Mouse (Mus musculus) frontal cortex, adult 2 months (tissue): ENCODE measurements at regions not wholly inside any gene's neighbourhood (a gene's known extent, or its start where the extent isn't known, plus 50 kb on each side); places are given as distances from the start of the nearest gene placed in this dataset.

Source experiments
- DNase-seq, 2 experiments: peaks; one replicate each; pipeline ENCODE4 v3.0.0; 2022; ENCODE audit warnings: low spot score in 1 of 2; ENCODE audit errors: extremely low spot score in 1 of 2

DNA sequence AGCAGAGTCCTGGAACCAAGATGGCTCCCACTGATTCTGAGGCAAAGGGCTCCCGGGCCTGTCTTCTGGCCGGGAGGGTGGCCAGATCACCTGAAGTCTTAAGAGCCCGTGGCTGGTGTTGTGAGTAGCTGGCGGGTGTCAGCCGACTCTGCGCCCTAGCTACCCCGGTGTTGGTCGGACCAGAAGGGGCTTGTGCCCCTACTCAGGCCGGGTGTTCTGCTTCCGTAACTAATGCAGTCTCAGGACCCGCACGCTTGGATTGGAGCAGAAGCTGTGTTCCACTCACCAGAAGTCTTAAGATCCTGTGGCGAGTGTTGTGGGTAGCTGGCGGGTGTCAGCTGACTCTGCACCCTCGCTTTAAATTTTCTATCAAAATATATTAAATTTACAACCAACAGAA, 1285.3 kb upstream of the Cdh9 start:
- no peak for DNase-seq

DNA sequence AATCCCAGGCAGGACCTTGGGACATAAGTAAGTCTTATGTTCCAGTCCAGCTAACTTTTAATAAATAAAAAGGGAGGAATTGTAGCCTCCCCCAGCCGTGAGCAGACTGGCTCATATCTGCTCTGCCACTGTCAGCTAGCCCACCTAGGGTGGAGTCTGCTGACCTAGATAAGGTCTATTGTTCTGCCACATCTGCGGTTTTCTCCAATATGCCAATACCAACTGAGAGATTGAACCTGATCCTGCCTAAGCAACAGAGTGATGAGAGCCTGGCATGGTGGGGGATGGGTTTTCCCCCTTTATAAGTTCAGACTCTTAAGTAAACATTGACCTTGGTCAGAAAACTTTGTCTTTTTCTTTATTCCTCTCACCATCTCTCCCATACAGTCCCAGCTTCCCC, 1250.9 kb upstream of the Cdh9 start:
- no peak for DNase-seq

DNA sequence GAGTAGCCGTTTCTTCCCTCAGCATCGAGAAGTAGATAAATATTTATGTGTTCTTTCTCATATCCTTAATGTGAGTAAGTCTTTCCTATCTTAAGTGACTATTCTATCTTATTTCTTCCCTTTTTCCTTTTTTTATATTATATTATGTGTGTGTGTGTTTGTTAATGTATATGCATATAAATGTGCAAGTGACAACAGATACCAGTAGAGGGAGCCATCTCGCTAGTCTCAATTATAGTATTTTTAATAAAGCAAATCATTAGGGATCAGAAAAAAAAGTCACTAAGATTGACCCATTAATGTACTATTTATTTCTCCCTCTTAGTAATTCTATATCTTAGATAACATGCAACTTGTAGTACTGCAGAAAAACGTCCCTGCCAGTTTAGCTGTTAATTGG, 1228.3 kb upstream of the Cdh9 start:
- no peak for DNase-seq

DNA sequence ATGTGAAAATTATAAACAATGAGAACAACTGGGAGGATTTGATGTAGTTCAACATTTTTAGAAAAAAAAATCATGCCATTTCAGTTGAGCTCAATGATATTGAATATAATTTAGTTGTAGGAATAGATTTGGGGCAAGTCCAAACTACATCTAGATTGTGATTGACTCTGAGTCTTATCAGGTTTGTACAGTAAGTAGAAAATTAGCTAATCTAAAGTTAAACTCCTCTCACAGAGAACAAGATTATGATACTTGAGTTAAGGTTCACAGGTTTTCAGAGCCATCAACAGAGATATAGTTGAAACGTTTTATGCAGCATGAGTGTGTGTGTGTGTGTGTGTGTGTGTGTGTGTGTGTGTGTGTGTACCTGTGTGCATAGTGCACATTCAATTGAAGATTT, 1189.6 kb upstream of the Cdh9 start:
- DNase-seq, result no peak

DNA sequence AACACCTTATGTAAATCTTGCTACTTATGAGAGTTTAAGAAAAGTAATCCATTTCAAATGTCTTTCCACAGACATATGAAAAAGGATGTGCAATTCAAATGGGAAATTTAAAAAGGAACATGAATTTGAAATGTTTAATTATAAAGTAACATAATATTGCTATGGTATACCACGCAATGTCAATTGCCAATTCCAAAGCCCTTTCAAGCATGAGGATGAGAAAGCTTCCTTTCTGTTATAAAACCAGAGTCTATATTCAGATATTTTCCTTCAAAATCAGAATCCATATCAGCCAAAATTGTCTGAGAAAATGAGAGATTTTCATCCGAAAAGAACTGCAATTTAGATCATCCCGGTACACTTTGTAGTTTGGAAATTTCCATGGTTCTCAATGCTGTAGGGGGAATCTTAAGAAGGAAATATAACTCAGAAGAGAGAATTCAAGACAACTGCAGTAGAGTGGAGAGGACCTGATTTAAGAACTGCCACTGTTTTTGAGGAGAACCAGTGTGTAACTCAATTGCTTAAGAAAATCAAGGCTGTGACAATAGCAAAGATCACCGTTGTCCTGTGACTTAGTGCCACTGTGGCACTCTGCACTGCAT, 1169.3 kb upstream of the Cdh9 start:
- DNase-seq, result peak in 1 of 2 experiments; percentile 19

DNA sequence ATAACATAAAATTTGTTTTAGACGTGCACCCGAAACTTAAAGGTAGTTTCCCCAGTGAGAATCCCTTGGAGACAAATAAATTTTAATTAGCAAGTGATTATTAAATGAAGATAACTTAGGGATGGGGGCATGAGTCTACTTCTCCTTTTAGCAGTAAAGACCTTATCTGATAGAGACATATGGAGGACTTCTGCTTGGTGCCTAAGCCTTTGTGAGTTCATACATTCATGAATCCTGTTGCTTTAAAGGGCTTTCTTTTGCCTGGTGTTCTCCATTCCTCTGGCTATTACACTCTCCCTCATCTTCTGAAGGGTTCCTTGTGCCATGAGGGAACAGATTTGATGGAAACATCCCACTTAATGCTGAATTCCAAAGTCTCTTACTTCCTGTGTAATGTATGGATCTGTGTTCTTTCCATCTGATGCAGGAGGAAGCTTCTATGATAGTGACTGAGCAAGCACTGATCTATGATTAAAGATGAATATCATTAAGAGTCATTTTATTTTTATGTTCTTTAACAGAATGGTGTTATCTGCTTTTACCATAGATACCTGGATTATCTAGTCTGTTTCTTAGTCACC, 1146.2 kb upstream of the Cdh9 start:
- no peak for DNase-seq

DNA sequence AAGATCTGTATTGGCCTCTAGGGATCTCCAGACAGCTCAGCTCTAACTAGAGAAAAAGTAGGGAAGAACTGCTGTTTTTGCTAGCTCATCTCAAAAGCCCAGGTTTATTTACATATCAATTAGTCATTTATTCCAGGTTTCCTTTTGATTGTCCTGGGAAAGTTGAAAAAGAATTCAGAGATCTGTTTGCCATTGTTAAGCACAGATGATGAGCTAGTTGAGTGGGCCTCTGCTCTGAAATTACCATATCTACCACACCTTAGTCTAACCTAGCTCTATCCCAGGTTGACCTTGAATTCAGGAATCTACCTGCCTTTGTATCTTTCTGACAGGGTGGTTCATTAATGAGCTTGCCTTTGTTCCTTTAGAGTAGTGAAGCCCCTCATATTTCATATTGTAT, 1110.6 kb upstream of the Cdh9 start:
- no peak for DNase-seq

DNA sequence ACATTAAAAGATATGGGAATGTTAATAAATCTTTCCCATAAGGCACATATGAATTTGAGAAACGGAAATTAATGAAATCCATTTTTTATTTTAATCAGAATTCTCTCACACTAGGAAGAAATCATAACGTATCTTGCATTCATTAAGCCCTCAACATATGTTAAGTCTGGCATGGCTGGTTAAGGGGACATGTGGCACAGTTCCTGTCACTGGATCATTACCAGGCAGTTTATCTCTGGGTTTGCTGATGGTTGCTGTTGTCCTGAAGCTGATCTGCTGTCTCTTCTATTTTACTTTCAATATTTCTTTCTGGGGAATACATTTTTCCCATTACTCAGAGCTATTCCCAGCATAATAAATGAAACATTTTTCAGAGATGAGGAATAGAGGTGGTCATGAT, 1099.3 kb upstream of the Cdh9 start:
- no peak for DNase-seq

DNA sequence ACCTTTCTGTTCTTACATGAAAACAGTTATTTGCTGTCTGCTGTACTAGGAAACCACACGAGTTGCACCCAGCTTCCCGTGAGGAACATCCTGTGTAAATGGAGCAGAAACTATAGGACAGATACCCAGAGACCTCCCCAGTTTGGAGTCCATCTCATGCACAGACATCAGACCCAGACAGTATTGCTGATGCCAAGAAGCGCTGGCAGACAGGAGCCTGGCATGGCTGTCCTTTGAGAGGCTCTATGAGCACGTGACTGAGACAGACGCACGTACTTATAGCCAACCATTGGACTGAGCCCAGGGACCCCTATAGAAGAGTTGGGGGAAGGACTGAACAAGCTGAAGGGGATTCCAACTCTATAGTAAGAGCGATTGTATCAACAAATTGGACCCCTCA, 1098.3 kb upstream of the Cdh9 start:
- DNase-seq, result no peak

DNA sequence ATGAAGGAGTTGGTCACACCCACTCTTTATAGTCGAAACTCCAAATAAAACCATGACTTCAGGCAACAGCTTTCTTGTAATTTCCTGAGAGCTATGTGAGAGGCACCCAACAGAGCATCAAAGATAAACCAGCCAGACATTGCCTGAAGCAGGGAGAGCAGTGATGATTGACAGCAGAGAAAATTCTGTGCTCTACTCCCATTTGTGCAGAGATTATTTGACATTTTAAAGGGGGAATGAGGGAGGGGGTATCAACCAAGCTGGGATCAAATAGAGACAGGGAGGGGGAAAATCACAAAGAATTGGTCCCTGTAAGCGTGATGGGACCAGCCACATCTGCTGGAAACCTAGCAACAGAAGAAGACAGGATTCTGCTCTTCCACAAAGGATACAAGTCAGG, 1091.4 kb upstream of the Cdh9 start:
- no peak for DNase-seq

DNA sequence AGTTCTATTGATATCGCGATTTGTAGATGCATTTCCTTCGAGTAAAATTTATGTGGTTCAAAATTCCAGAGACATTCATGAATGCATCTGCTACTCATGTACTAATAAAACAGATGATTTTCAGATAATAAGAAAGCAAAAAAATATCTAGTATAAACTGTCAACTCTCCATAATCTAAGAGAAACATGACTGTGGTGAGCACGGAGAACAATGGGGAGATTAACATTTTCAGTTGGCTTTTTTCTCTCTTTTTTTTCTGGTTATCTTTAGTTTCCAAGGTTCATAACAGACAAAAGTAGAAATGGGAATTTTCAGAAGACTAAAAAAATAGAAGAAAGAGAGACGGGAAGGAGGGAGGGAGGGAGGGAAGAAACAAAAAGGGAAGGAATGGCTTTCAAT, 1079.8 kb upstream of the Cdh9 start:
- no peak for DNase-seq

DNA sequence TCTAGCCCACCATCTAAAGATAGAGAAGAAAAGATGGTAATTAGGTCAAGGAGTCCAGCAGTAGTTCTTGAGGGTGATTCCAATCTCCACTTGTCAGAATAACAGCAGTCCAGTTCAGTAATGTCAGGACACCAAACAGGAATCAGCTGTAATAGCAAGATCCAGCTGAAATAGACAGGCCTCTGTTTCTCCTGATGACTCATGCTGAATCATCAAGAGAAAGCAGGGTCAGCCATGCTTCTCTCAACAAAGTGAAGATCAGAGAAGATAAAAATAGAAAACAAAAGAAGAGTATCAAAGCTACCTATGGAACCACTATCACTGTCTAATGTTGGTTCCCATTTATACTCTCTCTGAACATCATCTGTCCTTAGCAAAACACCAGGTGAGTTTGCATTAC, 1061.8 kb upstream of the Cdh9 start:
- no peak for DNase-seq

DNA sequence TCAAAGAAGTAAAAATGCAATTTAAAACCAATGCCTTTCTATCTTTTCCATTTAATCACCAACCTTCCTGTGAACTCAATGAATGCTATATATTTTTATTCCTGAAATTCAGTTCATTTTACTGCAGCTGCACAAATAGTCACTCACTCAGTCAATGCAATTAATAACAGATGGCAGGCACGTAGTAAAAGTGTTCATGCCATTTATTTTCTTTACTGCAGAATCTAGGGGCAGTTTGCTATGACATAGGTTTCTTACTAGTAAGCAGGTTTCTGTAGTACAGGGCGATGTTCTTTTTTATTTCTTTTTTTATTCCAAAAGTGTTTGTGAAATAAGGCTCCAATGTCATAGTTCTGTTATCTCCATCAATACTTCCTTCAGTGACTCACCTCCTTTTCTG, 1035.8 kb upstream of the Cdh9 start:
- no peak for DNase-seq

DNA sequence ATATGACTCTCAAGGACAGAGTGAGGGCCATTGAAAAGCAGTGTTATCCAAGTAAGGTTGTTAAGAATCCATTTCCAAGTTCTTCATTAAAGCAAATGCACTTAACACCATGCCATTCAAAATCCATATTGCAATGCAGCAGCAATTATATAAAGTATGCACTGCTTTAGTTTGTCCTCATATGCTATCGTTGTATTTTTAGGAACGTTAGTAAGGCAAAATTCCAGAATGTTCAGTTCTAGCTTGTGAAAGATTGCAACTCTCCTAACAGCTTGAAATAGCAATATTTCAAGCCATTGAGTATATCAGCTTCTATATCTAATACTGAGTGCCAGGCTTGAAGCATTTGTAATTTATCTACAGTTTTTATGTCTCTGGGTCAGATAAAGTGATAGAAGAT, 1011.9 kb upstream of the Cdh9 start:
- DNase-seq, result peak; percentile 1 to 12

DNA sequence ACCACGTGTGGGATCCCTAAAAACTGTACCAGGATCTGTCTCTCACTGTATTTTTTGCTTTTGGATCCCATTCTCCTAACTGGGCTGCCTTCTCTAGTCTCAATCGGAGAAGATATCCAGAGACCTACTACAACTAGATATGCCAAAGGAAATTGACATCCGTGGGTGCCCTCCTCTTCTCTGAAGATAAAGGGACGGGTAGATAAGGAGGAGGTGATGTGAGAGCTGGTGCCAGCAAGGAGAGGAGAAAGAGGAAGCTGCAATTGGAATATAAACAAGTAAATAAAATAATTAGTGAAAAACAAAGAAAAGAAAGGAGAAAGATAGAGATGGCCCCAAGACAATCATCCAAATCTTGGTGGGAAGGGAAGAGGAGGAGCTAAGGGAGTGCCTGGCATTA, 986.6 kb upstream of the Cdh9 start:
- DNase-seq, result no peak

DNA sequence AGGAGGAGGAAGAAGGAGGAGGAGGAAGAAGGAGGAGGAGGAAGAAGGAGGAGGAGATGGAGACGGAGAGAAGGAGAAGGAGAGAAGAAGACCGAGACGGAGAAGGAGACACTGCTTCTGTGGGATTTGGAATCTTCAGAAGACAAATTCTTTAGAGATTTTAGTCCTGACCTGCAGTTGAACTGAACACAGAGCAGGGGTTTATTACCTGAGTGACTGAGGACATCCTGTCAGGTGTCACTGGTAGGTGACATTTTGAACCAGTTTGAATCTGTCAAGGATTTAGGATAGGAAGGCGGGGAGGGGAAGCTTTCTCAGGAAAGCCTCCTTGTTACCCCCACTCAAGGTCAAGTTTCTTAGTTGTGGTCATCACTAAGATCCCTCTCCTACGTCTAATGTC, 985.5 kb upstream of the Cdh9 start:
- DNase-seq, result no peak
